Mouse (Mus musculus) retina, adult 2 months (tissue): ENCODE measurements around the gene Gm10024.
"Not testable (repeated sequence)": the region's sequence is repeated elsewhere in the genome, so short reads cannot be mapped to it uniquely, and the experiment has no call there.

Experiments used
- DNase-seq: peaks from one replicate; pipeline ENCODE4 v3.0.0-alpha.2; 2012; ENCODE audit warnings: low read depth, low spot score

The Gm10024 gene

GRCm38 (mm10) chr10:77711157-77711556 lies at the start of gene Gm10024:
Gm10024 (plus strand) TSS chr10:77711457.
- DNase-seq, result not testable (repeated sequence)

- DNase-seq, result no peak
These were observed 47.1 kb upstream of the Gm10024 start for GRCm38 (mm10) chr10:77663949-77664665.

- no peak for DNase-seq
These were observed 44.9 kb upstream of the Gm10024 start for GRCm38 (mm10) chr10:77666342-77666741.

GRCm38 (mm10) chr10:77667402-77667801 lies 43.9 kb upstream of the Gm10024 start:
- DNase-seq, result no peak

- DNase-seq, result no peak
These were observed 40.5 kb upstream of the Gm10024 start for GRCm38 (mm10) chr10:77670710-77671109.

GRCm38 (mm10) chr10:77671519-77671918 lies 39.7 kb upstream of the Gm10024 start:
- DNase-seq, result no peak

GRCm38 (mm10) chr10:77673765-77674164 lies 37.5 kb upstream of the Gm10024 start:
- DNase-seq, result no peak

- no peak for DNase-seq
These were observed 33.7 kb upstream of the Gm10024 start for GRCm38 (mm10) chr10:77677562-77677961.

- no peak for DNase-seq
These were observed 28.3 kb upstream of the Gm10024 start for GRCm38 (mm10) chr10:77682994-77683393.

- DNase-seq, result no peak
These were observed 27.1 kb upstream of the Gm10024 start for GRCm38 (mm10) chr10:77684181-77684580.

GRCm38 (mm10) chr10:77685895-77686664 lies 25.2 kb upstream of the Gm10024 start, which contains the start of gene Tspear:
Tspear (plus strand) TSS chr10:77686569.
- no peak for DNase-seq

- no peak for DNase-seq
These were observed 24.2 kb upstream of the Gm10024 start for GRCm38 (mm10) chr10:77687021-77687420.

GRCm38 (mm10) chr10:77690356-77690807 lies 20.9 kb upstream of the Gm10024 start, which contains the start of gene Gm19402:
Gm19402 (minus strand) TSS chr10:77690757.
- not testable (repeated sequence) for DNase-seq

- no peak for DNase-seq
These were observed 14.1 kb upstream of the Gm10024 start, which contains the start of gene Gm9508 for GRCm38 (mm10) chr10:77697133-77697532. Gm9508 (minus strand) TSS chr10:77697233.

- DNase-seq, result no peak
These were observed 4.9 kb upstream of the Gm10024 start, which contains the start of gene Gm10272 for GRCm38 (mm10) chr10:77706326-77706725. Gm10272 (plus strand) TSS chr10:77706626.

- no peak for DNase-seq
These were observed 1.4 kb upstream of the Gm10024 start for GRCm38 (mm10) chr10:77709831-77710230.

- no peak for DNase-seq
These were observed 2.5 kb downstream of the Gm10024 start for GRCm38 (mm10) chr10:77713734-77714133.

GRCm38 (mm10) chr10:77715507-77715906 lies 4.2 kb downstream of the Gm10024 start, which contains the start of gene Gm10142:
Gm10142 (plus strand) TSS chr10:77715807.
- DNase-seq, result no peak

- not testable (repeated sequence) for DNase-seq
These were observed 9.0 kb downstream of the Gm10024 start, which contains the start of gene Krtap12-1 for GRCm38 (mm10) chr10:77720299-77720698. Krtap12-1 (plus strand) TSS chr10:77720599.

- DNase-seq, result no peak
These were observed 13.6 kb downstream of the Gm10024 start for GRCm38 (mm10) chr10:77724855-77725254.

GRCm38 (mm10) chr10:77726186-77726585 lies 14.9 kb downstream of the Gm10024 start, which contains the start of gene Gm10100:
Gm10100 (plus strand) TSS chr10:77726486.
- DNase-seq, result no peak

GRCm38 (mm10) chr10:77728280-77728679 lies 17.0 kb downstream of the Gm10024 start:
- DNase-seq, result no peak
